Mouse (Mus musculus) midbrain, embryonic 12.5 days (tissue): ENCODE data around the gene Kif24. TPM values are rescaled to one million over a fixed set of nuclear protein-coding genes. Genes with fewer than 3 reads are reported as not detected.

Experiments
- ATAC-seq: fragments of 200-750 bp; cut with Nextera tagmentation; 2 replicates; pipeline ENCODE4 v1.8.0; 2017; ENCODE audit warnings: low read depth, moderate TSS enrichment, moderate library complexity; ENCODE audit not compliant: low FRiP score
- H3K27ac ChIP-seq: fragments of 300-500 bp; sonication (generic); replicated peaks from 2 replicates; pipeline ENCODE4 v1.5.1; 2016; ENCODE audit warnings: mild to moderate bottlenecking
- H3K27me3 ChIP-seq: fragments of 300-500 bp; sonication (generic); 2 replicates; pipeline ENCODE4 v1.6.1; 2016; ENCODE audit warnings: mild to moderate bottlenecking
- H3K36me3 ChIP-seq: fragments of 300-500 bp; sonication (generic); 2 replicates; pipeline ENCODE4 v1.6.1; 2016
- H3K4me1 ChIP-seq: fragments of 300-500 bp; sonication (generic); 2 replicates; pipeline ENCODE4 v1.6.1; 2016
- H3K4me2 ChIP-seq: fragments of 300-500 bp; sonication (generic); replicated peaks from 2 replicates; pipeline ENCODE4 v1.6.1; 2016; ENCODE audit warnings: mild to moderate bottlenecking, moderate library complexity
- H3K4me3 ChIP-seq: fragments of 300-500 bp; sonication (generic); 2 replicates; pipeline ENCODE4 v1.5.1; 2016; ENCODE audit warnings: mild to moderate bottlenecking
- H3K9ac ChIP-seq: fragments of 300-500 bp; sonication (generic); replicated peaks from 2 replicates; pipeline ENCODE4 v1.6.1; 2016; ENCODE audit warnings: mild to moderate bottlenecking, moderate library complexity
- H3K9me3 ChIP-seq: fragments of 300-500 bp; sonication (generic); 2 replicates; pipeline ENCODE4 v1.6.1; 2016; ENCODE audit warnings: mild to moderate bottlenecking
- WGBS: fragments of 180-500 bp; shearing (Covaris S2); methylation state at CpG from one replicate; pipeline ENCODE4 v1.1.7; 2016; 5-methylcytosine and 5-hydroxymethylcytosine counted together
- polyA plus RNA-seq: library from polyadenylated mRNA; unstranded; fragments of >200 nt; fragmentation: Nextera tagmentation; extraction: Ambion mirVana; gene quantifications from 2 replicates; pipeline ENCODE4 v1.2.1, GENCODE M21; 2016

The Kif24 gene
- polyA plus RNA-seq, result 11.9 and 12.6 TPM in 2 replicates

GRCm38 (mm10) chr4:41464345-41465286, at the start of gene Kif24, which contains the start of gene Nudt2:
Gene Kif24 (minus strand): TSS chr4:41464887.
Gene Nudt2 (plus strand): TSS chr4:41465151.
- peak within 1 kb of the TSS; percentile 65 for H3K4me3 ChIP-seq
- ATAC-seq, result peak; percentile 98
- no peaks in the 10 kb centered on the region for H3K9me3 ChIP-seq
- peaks cover 27% of the 10 kb centered on the region for H3K4me1 ChIP-seq
- peak within 1 kb of the TSS; percentile 77 for H3K9ac ChIP-seq
- WGBS, result under 1% methylated on average over 70 of the region's 70 CpGs
- peak within 1 kb of the TSS; percentile 68 for H3K27ac ChIP-seq
- no peaks in the 10 kb centered on the region for H3K27me3 ChIP-seq
- 0 out of 2 replicates have a peak, but pooled peaks cover 6% of the 10 kb centered on the region for H3K36me3 ChIP-seq
- H3K4me2 ChIP-seq, result peak within 1 kb of the TSS; percentile 73

GRCm38 (mm10) chr4:41513714-41514113, 49.0 kb upstream of the Kif24 start:
- no peak overlapping the region for H3K27ac ChIP-seq
- peaks cover 18% of the 10 kb centered on the region for H3K27me3 ChIP-seq
- no peak overlapping the region for H3K4me2 ChIP-seq
- peaks cover 6% of the 10 kb centered on the region; the same call in 1 of the 2 replicates for H3K4me1 ChIP-seq
- H3K9ac ChIP-seq, result no peak overlapping the region
- no peaks in the 10 kb centered on the region for H3K9me3 ChIP-seq
- 0 out of 2 replicates have a peak, but pooled peaks cover 3% of the 10 kb centered on the region for H3K36me3 ChIP-seq
- 24% methylated on average over 8 of the region's 8 CpGs for WGBS
- H3K4me3 ChIP-seq, result no peak overlapping the region
- ATAC-seq, result no peak

- no peaks in the 10 kb centered on the region for H3K36me3 ChIP-seq
- H3K27ac ChIP-seq, result no peak overlapping the region
- ATAC-seq, result no peak
- H3K27me3 ChIP-seq, result peaks cover 22% of the 10 kb centered on the region
- peaks cover 6% of the 10 kb centered on the region; the same call in 1 of the 2 replicates for H3K4me1 ChIP-seq
- 29% methylated on average over 4 of the region's 4 CpGs for WGBS
- no peak overlapping the region for H3K9ac ChIP-seq
- no peak overlapping the region for H3K4me2 ChIP-seq
- no peaks in the 10 kb centered on the region for H3K9me3 ChIP-seq
- H3K4me3 ChIP-seq, result no peak overlapping the region
Measured at GRCm38 (mm10) chr4:41513309-41513708, 48.6 kb upstream of the Kif24 start.

- H3K27ac ChIP-seq, result no peak overlapping the region
- H3K27me3 ChIP-seq, result peaks cover 28% of the 10 kb centered on the region
- ATAC-seq, result no peak
- no peaks in the 10 kb centered on the region for H3K9me3 ChIP-seq
- peak overlapping the region; percentile 81; the same call in 1 of the 2 replicates for H3K4me2 ChIP-seq
- WGBS, result 51% methylated on average over 7 of the region's 7 CpGs
- H3K4me3 ChIP-seq, result no peak overlapping the region
- H3K9ac ChIP-seq, result no peak overlapping the region
- peaks cover 20% of the 10 kb centered on the region for H3K4me1 ChIP-seq
- no peaks in the 10 kb centered on the region for H3K36me3 ChIP-seq
Measured at GRCm38 (mm10) chr4:41507998-41508397, 43.3 kb upstream of the Kif24 start.

- Histone ChIP-seq H3K27me3 (peaks cover 28% of the 10 kb centered on the region), H3K27ac (peak overlapping the region; percentile 54), H3K36me3 (no peaks in the 10 kb centered on the region), H3K9me3 (no peaks in the 10 kb centered on the region), H3K4me1 (peaks cover 25% of the 10 kb centered on the region), H3K4me3 (peak overlapping the region; percentile 53), H3K4me2 (peak overlapping the region; percentile 81), H3K9ac (peak overlapping the region; percentile 72)
- ATAC-seq, result peak; percentile 6
- under 1% methylated on average over 22 of the region's 22 CpGs for WGBS
Measured at GRCm38 (mm10) chr4:41507326-41507924, 42.7 kb upstream of the Kif24 start.

GRCm38 (mm10) chr4:41506906-41507305, 42.2 kb upstream of the Kif24 start:
- Histone ChIP-seq H3K4me1 (peaks cover 30% of the 10 kb centered on the region), H3K4me3 (peak overlapping the region; percentile 53), H3K27ac (peak overlapping the region; percentile 54), H3K27me3 (peaks cover 33% of the 10 kb centered on the region), H3K36me3 (no peaks in the 10 kb centered on the region), H3K9me3 (no peaks in the 10 kb centered on the region), H3K9ac (peak overlapping the region; percentile 72), H3K4me2 (peak overlapping the region; percentile 81)
- peak; percentile 70 for ATAC-seq
- 0% methylated on average over 29 of the region's 29 CpGs for WGBS

GRCm38 (mm10) chr4:41506156-41506555, 41.5 kb upstream of the Kif24 start:
- peaks cover 40% of the 10 kb centered on the region for H3K27me3 ChIP-seq
- H3K36me3 ChIP-seq, result no peaks in the 10 kb centered on the region
- WGBS, result 6% methylated on average over 13 of the region's 13 CpGs
- H3K9me3 ChIP-seq, result no peaks in the 10 kb centered on the region
- no peak for ATAC-seq
- peaks cover 33% of the 10 kb centered on the region for H3K4me1 ChIP-seq
- H3K9ac ChIP-seq, result peak overlapping the region; percentile 72; the same call in 1 of the 2 replicates
- peak overlapping the region; percentile 54 for H3K27ac ChIP-seq
- H3K4me3 ChIP-seq, result 0 out of 2 replicates have a peak overlapping the region, but pooled peaks have one; percentile 53
- peak overlapping the region; percentile 81 for H3K4me2 ChIP-seq

- no peaks in the 10 kb centered on the region for H3K9me3 ChIP-seq
- WGBS, result 52% methylated on average over 11 of the region's 11 CpGs
- H3K4me3 ChIP-seq, result no peak overlapping the region
- H3K4me1 ChIP-seq, result peaks cover 33% of the 10 kb centered on the region
- H3K4me2 ChIP-seq, result no peak overlapping the region
- no peaks in the 10 kb centered on the region for H3K36me3 ChIP-seq
- no peak overlapping the region for H3K27ac ChIP-seq
- ATAC-seq, result no peak
- peaks cover 48% of the 10 kb centered on the region for H3K27me3 ChIP-seq
- no peak overlapping the region for H3K9ac ChIP-seq
Measured at GRCm38 (mm10) chr4:41505131-41505551, 40.5 kb upstream of the Kif24 start.

GRCm38 (mm10) chr4:41504325-41504724, 39.6 kb upstream of the Kif24 start:
- H3K27me3 ChIP-seq, result peaks cover 49% of the 10 kb centered on the region
- H3K4me1 ChIP-seq, result peaks cover 34% of the 10 kb centered on the region

GRCm38 (mm10) chr4:41502986-41503412, 38.3 kb upstream of the Kif24 start, which contains the start of gene AI464131:
Gene AI464131 (minus strand): TSS chr4:41503076.
- Histone ChIP-seq H3K27ac (peak within 1 kb of the TSS; percentile 50; the same call in 1 of the 2 replicates), H3K9ac (peak within 1 kb of the TSS; percentile 59)

More at GRCm38 (mm10) chr4:41504325-41504724, 39.6 kb upstream of the Kif24 start:
- WGBS, result 71% methylated on average over 5 of the region's 5 CpGs
- ATAC-seq, result no peak
- no peak overlapping the region for H3K27ac ChIP-seq
- H3K36me3 ChIP-seq, result no peaks in the 10 kb centered on the region
- H3K4me2 ChIP-seq, result no peak overlapping the region
- H3K9me3 ChIP-seq, result no peaks in the 10 kb centered on the region
- H3K9ac ChIP-seq, result no peak overlapping the region
- no peak overlapping the region for H3K4me3 ChIP-seq

GRCm38 (mm10) chr4:41502171-41502940, 37.7 kb upstream of the Kif24 start:
- peaks cover 55% of the 10 kb centered on the region for H3K27me3 ChIP-seq
- ATAC-seq, result peak; percentile 17
- H3K36me3 ChIP-seq, result no peaks in the 10 kb centered on the region
- peak overlapping the region; percentile 63 for H3K4me2 ChIP-seq
- H3K4me3 ChIP-seq, result peak overlapping the region; percentile 43
- peak overlapping the region; percentile 50; the same call in 1 of the 2 replicates for H3K27ac ChIP-seq
- no peaks in the 10 kb centered on the region for H3K9me3 ChIP-seq
- H3K9ac ChIP-seq, result peak overlapping the region; percentile 59
- WGBS, result 9% methylated on average over 20 of the region's 20 CpGs
- H3K4me1 ChIP-seq, result peaks cover 46% of the 10 kb centered on the region

More at GRCm38 (mm10) chr4:41502986-41503412, 38.3 kb upstream of the Kif24 start, which contains the start of gene AI464131:
- no peaks in the 10 kb centered on the region for H3K9me3 ChIP-seq
- H3K36me3 ChIP-seq, result no peaks in the 10 kb centered on the region
- WGBS, result 0% methylated on average over 18 of the region's 18 CpGs
- H3K27me3 ChIP-seq, result peaks cover 50% of the 10 kb centered on the region
- peak; percentile 93 for ATAC-seq
- H3K4me1 ChIP-seq, result peaks cover 46% of the 10 kb centered on the region
- peak within 1 kb of the TSS; percentile 43 for H3K4me3 ChIP-seq
- H3K4me2 ChIP-seq, result peak within 1 kb of the TSS; percentile 63
